Mouse (Mus musculus): Measurements from ENCODE around the gene Mmp27. TPM values are rescaled to one million over a fixed set of nuclear protein-coding genes. Genes with fewer than 3 reads are reported as not detected.

Mmp27 gene
- not detected in 2 replicates for polyA plus RNA-seq (2012; rRNA removed)

DNA sequence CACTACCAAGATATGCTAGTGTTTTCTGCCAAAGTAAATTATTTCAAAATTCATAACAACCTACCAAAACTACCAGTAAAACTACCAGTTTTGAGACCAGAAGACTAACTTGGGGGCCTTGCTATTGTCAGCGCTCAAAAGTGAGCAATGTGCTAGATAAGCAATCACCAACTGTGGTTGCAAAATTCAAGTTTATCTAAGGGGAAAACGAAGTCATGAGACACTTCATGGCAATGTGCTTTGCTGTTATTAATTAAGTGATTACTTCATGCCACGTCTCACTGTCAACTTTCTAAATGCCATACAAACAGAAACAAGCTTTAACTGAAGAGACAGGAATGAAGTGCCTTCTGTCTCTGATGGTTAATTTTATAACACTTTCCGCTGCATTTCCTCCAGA, at the start of gene Mmp27:
Mmp27 (plus strand) TSS at position 235 of the 400 bp plus-strand sequence.

GRCm38 (mm10) chr9:7558221-7559017, 12.8 kb upstream of the Mmp27 start, which contains the start of gene Mmp8:
Mmp8 (plus strand) TSS chr9:7558456.

GRCm38 (mm10) chr9:7627931-7628330, 56.7 kb downstream of the Mmp27 start, which contains the start of gene Mmp20:
Mmp20 (plus strand) TSS chr9:7628231.

Other genes starting within 250 kb of the Mmp27 start
- not detected in 2 replicates for gene Mmp12, start 227.0 kb upstream of the Mmp27 start, polyA plus RNA-seq (2012; rRNA removed)
- gene Mmp1b, start 183.3 kb upstream of the Mmp27 start, polyA plus RNA-seq (2012; rRNA removed) = not detected in 2 replicates
- gene Mmp3, start 125.6 kb upstream of the Mmp27 start, polyA plus RNA-seq (2012; rRNA removed) = not detected in 2 replicates
- gene Mmp10, start 69.0 kb upstream of the Mmp27 start, polyA plus RNA-seq (2012; rRNA removed) = not detected in 2 replicates
- gene Mmp8, start 12.9 kb upstream of the Mmp27 start, polyA plus RNA-seq (2012; rRNA removed) = 0.08 and 0.24 TPM in 2 replicates
- not detected in 2 replicates for gene Mmp20, start 56.8 kb downstream of the Mmp27 start, polyA plus RNA-seq (2012; rRNA removed)
- gene Mmp7, start 120.7 kb downstream of the Mmp27 start, polyA plus RNA-seq (2012; rRNA removed) = 0.14 TPM in 1 of 2 replicates, not detected in the other
- 17.6 and 18.1 TPM in 2 replicates for gene Tmem123, start 192.6 kb downstream of the Mmp27 start, polyA plus RNA-seq (2012; rRNA removed)

All from central nervous system, embryonic 18 days (tissue).